Mouse (Mus musculus): ENCODE measurements around the gene Akap5. TPM values are rescaled to one million over a fixed set of nuclear protein-coding genes. Genes with fewer than 3 reads are reported as not detected.

The Akap5 gene
- polyA plus RNA-seq, 1 experiment from 2014 or later: 11.6 TPM

DNA sequence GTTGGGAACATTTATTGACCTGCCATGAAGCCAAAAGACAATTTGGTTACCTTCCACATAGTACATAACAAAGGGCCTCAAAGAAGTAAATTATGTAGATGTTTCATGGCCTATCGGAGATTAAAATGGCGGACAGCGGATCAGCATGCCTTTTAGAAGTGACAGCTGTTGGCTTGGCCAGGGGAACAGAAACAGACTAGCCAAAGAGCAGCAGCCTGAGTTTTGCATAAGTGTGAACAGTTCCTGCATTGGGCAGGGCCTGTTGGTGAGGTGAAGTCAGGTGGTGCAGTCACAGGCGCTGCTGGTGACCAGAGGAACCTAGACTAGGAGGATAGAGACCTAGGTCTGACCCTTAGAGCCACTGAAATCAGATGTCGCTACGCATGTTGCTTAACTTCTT is 52.4 kb downstream of the Akap5 start:
- Histone ChIP-seq H3K27ac (ENCODE audit: low read length) (no peak overlapping the region), H3K9me3 (replicated peaks; ENCODE audit: control insufficient read depth, low read length, poor library complexity, severe bottlenecking) (no peaks in the 10 kb centered on the region), H3K9ac (ENCODE audit: low read depth, low read length) (no peak overlapping the region), H3K27me3 (ENCODE audit: control insufficient read depth, insufficient read depth, low read depth, low read length) (no peaks in the 10 kb centered on the region), H3K36me3 (ENCODE audit: control insufficient read depth, insufficient read depth, low read length) (no peaks in the 10 kb centered on the region), H3K4me3 (ENCODE audit: low read depth, low read length) (no peak overlapping the region), H3K4me1 (ENCODE audit: control insufficient read depth, insufficient read depth, low read length) (peaks cover 4% of the 10 kb centered on the region), H3K4me2 (ENCODE audit: low read length) (no peak overlapping the region)
- ATAC-seq: no peak
- WGBS: 88% methylated on average over 6 of the region's 6 CpGs

DNA sequence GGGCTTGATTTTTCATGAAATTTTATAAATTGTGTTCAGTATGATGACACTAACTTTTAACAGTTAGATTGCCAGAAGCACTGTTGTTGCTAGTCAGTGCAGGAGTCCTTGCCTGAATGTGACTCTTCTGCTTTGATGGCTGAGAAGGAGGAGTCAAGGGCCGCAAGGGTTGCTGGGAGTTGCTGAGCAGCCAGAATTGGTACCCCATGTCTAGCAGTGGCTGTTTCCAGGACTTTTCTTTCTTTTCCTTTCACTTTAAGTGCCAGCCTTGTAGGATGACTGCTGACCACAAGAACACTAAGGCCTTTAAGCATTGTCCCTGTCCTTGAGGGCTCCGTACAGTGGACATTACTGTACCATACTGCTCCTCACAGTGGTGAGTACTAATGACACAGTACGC is 53.0 kb downstream of the Akap5 start:
- 96% methylated on average over 3 of the region's 3 CpGs for WGBS
- no peaks in the 10 kb centered on the region for H3K9me3 ChIP-seq (replicated peaks; ENCODE audit: control insufficient read depth, low read length, poor library complexity, severe bottlenecking)
- H3K36me3 ChIP-seq (ENCODE audit: control insufficient read depth, insufficient read depth, low read length): no peaks in the 10 kb centered on the region
- no peak overlapping the region for H3K4me3 ChIP-seq (ENCODE audit: low read depth, low read length)
- H3K27me3 ChIP-seq (ENCODE audit: control insufficient read depth, insufficient read depth, low read depth, low read length): no peaks in the 10 kb centered on the region
- H3K4me2 ChIP-seq (ENCODE audit: low read length): no peak overlapping the region
- peaks cover 3% of the 10 kb centered on the region; the same call in 1 of the 2 replicates for H3K4me1 ChIP-seq (ENCODE audit: control insufficient read depth, insufficient read depth, low read length)
- no peak overlapping the region for H3K27ac ChIP-seq (ENCODE audit: low read length)
- no peak overlapping the region for H3K9ac ChIP-seq (ENCODE audit: low read depth, low read length)
- ATAC-seq: no peak

DNA sequence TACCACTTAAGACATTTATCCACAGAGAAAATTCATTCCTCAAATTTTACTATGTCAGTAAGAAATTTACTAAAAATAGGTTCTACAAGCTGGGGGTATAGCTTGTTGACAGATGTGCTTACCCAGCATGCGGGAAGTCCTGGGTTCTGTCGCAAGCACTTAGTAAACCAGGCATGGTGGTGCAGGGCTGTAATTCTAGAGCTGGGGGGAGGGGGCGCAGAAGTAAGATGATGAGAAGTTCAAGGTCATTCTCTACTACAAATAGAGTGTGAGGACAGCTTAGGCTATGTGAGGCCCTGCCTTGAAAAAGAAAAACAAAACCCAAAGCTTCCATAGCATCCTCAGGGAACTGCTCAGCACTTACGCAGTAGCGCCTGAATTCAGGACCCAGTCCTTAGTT is 53.9 kb downstream of the Akap5 start:
- Histone ChIP-seq H3K36me3 (ENCODE audit: control insufficient read depth, insufficient read depth, low read length) (no peaks in the 10 kb centered on the region), H3K4me1 (ENCODE audit: control insufficient read depth, insufficient read depth, low read length) (no peaks in the 10 kb centered on the region), H3K27ac (ENCODE audit: low read length) (no peak overlapping the region), H3K9me3 (replicated peaks; ENCODE audit: control insufficient read depth, low read length, poor library complexity, severe bottlenecking) (no peaks in the 10 kb centered on the region), H3K27me3 (ENCODE audit: control insufficient read depth, insufficient read depth, low read depth, low read length) (no peaks in the 10 kb centered on the region), H3K9ac (ENCODE audit: low read depth, low read length) (no peak overlapping the region), H3K4me2 (ENCODE audit: low read length) (no peak overlapping the region), H3K4me3 (ENCODE audit: low read depth, low read length) (no peak overlapping the region)
- no peak for ATAC-seq
- 92% methylated on average over 5 of the region's 5 CpGs for WGBS

DNA sequence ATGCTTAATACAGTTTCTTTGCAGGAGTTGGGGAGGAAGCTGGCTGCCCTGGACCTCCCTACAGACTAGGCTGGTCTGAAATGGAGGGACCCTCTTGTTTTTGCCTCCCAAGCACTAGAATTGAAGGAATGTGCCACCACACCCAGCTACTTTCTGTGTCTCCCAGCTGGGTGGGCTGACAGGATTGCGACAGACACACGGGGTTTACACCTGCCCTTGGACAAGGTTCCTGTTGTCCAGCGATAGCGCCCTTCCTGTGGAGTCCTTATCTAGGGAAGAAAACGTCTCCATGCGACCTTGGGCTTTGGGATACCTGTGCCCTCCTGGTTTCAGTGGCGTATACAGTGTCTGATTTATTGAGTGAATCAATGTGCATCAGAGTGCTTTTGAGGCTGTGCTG is 55.5 kb downstream of the Akap5 start:
- H3K4me3 ChIP-seq (ENCODE audit: low read depth, low read length): no peak overlapping the region
- 89% methylated on average over 7 of the region's 7 CpGs for WGBS

More for the DNA sequence above, 55.5 kb downstream of the Akap5 start:
- Histone ChIP-seq H3K4me2 (ENCODE audit: low read length) (no peak overlapping the region), H3K9me3 (replicated peaks; ENCODE audit: control insufficient read depth, low read length, poor library complexity, severe bottlenecking) (no peaks in the 10 kb centered on the region), H3K4me1 (ENCODE audit: control insufficient read depth, insufficient read depth, low read length) (no peaks in the 10 kb centered on the region), H3K9ac (ENCODE audit: low read depth, low read length) (no peak overlapping the region), H3K27me3 (ENCODE audit: control insufficient read depth, insufficient read depth, low read depth, low read length) (no peaks in the 10 kb centered on the region), H3K27ac (ENCODE audit: low read length) (no peak overlapping the region), H3K36me3 (ENCODE audit: control insufficient read depth, insufficient read depth, low read length) (no peaks in the 10 kb centered on the region)
- no peak for ATAC-seq

Other genes with a start within 250 kb of the Akap5 start
- 0.26 and 0.44 TPM in 2 replicates for gene Esr2, start 147.6 kb upstream of the Akap5 start, polyA plus RNA-seq (2015; fragmentation: Nextera tagmentation; extraction: Ambion mirVana)
- not detected in 2 replicates for gene Tex21, start 78.1 kb upstream of the Akap5 start, polyA plus RNA-seq (2015; fragmentation: Nextera tagmentation; extraction: Ambion mirVana)
- 28.2 and 35.2 TPM in 2 replicates for gene Mthfd1, start 69.6 kb upstream of the Akap5 start, polyA plus RNA-seq (2015; fragmentation: Nextera tagmentation; extraction: Ambion mirVana)
- gene Zbtb25, start 44.7 kb downstream of the Akap5 start, polyA plus RNA-seq (2015; fragmentation: Nextera tagmentation; extraction: Ambion mirVana): 14.7 and 15.7 TPM in 2 replicates
- gene Zbtb1, start 45.4 kb downstream of the Akap5 start, polyA plus RNA-seq (2015; fragmentation: Nextera tagmentation; extraction: Ambion mirVana): 3.1 and 3.4 TPM in 2 replicates
- gene Hspa2, start 79.3 kb downstream of the Akap5 start, polyA plus RNA-seq (2015; fragmentation: Nextera tagmentation; extraction: Ambion mirVana): 6.2 and 7.6 TPM in 2 replicates
- gene Ppp1r36, start 92.6 kb downstream of the Akap5 start, polyA plus RNA-seq (2015; fragmentation: Nextera tagmentation; extraction: Ambion mirVana): 1.3 and 1.9 TPM in 2 replicates
- 0.93 and 1.3 TPM in 2 replicates for gene Plekhg3, start 206.0 kb downstream of the Akap5 start, polyA plus RNA-seq (2015; fragmentation: Nextera tagmentation; extraction: Ambion mirVana)

Data from midbrain, embryonic 16.5 days (tissue).